Mouse (Mus musculus) olfactory bulb, adult 2 months (tissue): ENCODE data around the gene Fry.

ENCODE experiments used
- CTCF ChIP-seq: fragments of 200-500 bp; IDR thresholded peaks from 2 replicates; pipeline ENCODE4 v1.5.1; 2012; ENCODE audit warnings: low read depth, mild to moderate bottlenecking, low read length, moderate library complexity; ENCODE audit not compliant: insufficient read depth
- POLR2A ChIP-seq: fragments of 200-500 bp; IDR thresholded peaks from 2 replicates; pipeline ENCODE4 v1.6.1; 2012; ENCODE audit warnings: mild to moderate bottlenecking, low read depth, low read length, moderate library complexity; ENCODE audit not compliant: insufficient read depth

DNA sequence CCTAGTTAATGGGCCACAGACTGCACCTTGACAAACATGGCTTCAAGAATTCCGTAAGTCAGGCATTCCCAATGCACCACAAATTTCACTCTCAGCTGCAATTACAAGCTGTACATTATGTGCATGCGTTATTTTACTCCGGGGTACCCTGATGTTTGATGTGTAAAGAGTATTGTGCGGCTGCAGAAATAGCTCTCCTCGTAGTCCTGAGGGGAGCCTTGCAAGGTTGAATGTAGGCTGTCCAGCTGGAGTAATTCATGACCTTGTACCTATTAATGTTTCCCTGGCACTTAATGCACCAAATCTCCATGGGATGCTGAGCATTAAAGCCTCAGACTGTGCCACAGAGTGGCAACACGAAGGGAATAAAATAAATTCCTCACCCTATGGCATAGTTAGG lies 180.5 kb downstream of the Fry start:
- TF ChIP-seq CTCF: no peak
- TF ChIP-seq POLR2A: no peak
